Mouse (Mus musculus): Measurements from ENCODE around the gene Jpt1.
"Not testable (repeated sequence)": the region's sequence is repeated elsewhere in the genome, so short reads cannot be mapped to it uniquely, and the experiment has no call there.

Gene Jpt1

GRCm38 (mm10) chr11:115512004-115512403 lies 2.2 kb downstream of the Jpt1 start:
- no peak for DNase-seq (ENCODE audit: low read depth)

DNA sequence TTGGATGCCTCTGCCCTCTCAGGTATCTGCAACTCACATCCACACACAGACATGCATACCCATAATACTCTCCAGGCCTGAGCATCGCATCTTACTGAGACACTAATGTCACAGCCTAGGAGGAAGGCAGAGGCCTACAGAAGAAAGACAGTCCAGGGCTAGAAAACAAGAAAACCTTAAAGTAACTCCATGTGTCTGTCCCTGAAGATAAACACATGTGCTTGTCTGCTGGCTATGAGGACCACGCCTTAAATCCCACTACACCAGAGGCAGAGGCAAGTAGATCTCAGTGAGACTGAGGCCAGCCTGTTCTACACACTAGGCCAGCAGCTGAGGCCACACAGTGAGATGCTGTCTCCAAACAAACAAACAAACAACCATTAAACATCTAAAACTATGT lies 3.1 kb downstream of the Jpt1 start:
- DNase-seq (ENCODE audit: low read depth), result no peak

GRCm38 (mm10) chr11:115510507-115510888 lies 3.7 kb downstream of the Jpt1 start:
- DNase-seq (ENCODE audit: low read depth), result no peak

- no peak for DNase-seq (ENCODE audit: low read depth)
Measured at GRCm38 (mm10) chr11:115509773-115510506, 4.2 kb downstream of the Jpt1 start.

GRCm38 (mm10) chr11:115508061-115508460 lies 6.1 kb downstream of the Jpt1 start:
- no peak for DNase-seq (ENCODE audit: low read depth)

- no peak for DNase-seq (ENCODE audit: low read depth)
Measured at GRCm38 (mm10) chr11:115506586-115506985, 7.6 kb downstream of the Jpt1 start.

- DNase-seq (ENCODE audit: low read depth), result no peak
Measured at GRCm38 (mm10) chr11:115502636-115503035, 11.6 kb downstream of the Jpt1 start.

DNA sequence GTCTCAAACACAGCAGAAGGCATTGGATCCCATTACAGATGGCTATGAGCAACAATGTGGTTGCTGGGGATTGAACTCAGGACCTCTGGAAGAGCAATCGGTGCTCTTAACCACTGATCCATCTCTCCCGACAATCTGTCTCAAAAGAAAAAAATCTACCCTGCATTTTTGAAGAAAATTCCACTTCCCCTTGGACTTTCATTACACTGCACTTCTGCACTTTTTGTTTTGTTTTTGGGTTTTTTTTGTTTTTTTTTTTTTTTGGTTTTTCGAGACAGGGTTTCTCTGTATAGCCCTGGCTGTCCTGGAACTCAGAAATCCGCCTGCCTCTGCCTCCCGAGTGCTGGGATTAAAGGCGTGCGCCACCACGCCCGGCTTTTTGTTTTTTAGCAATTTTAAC lies 17.6 kb downstream of the Jpt1 start:
- not testable (repeated sequence) for DNase-seq (ENCODE audit: low read depth)

GRCm38 (mm10) chr11:115492387-115492786 lies 21.8 kb downstream of the Jpt1 start:
- no peak for DNase-seq (ENCODE audit: low read depth)

DNA sequence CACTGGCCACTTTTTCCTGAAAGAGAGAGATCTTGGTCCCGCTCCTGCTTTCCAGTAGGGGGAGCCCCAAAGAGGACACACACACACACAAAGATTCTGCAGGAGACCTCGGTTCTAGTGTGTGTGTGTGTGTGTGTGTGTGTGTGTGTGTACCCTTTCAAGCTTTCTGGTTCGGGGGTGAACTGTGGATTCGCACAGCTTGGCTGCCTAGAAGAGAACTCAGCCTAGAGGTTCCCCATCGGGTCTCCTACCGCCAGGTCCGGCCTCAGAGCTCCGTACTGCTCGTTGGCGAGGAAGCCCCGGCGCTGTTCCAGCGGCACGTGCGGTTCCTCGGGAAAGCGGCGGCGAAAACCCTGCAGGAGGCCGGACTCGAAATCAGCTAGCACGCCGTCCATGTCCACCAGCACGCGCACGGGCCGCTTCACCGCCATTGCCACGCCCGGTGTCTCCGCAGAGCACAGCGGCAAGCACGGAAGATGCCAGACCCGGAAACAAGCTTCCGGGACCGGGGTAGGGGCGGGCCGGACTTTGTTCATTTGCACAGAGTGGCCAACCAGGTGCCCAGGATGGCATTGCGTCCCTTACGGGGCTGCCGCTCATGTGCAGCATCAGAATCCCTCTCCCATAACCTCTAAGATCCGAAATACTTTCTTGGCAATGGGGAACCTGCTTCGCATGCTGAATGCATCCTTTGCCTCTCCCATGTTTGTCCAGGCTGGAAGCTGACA lies 22.7 kb downstream of the Jpt1 start, which contains the start of gene Nt5c:
Gene Nt5c (minus strand): TSS at position 507 of the 728 bp plus-strand sequence.
- DNase-seq (ENCODE audit: low read depth), result peak; percentile 76

- DNase-seq (ENCODE audit: low read depth), result no peak
Measured at GRCm38 (mm10) chr11:115490441-115491355, 23.5 kb downstream of the Jpt1 start.

- DNase-seq (ENCODE audit: low read depth), result no peak
Measured at GRCm38 (mm10) chr11:115488551-115489104, 25.6 kb downstream of the Jpt1 start.

- DNase-seq (ENCODE audit: low read depth), result no peak
Measured at GRCm38 (mm10) chr11:115485155-115485554, 29.0 kb downstream of the Jpt1 start.

- peak; percentile 77 for DNase-seq (ENCODE audit: low read depth)
Measured at GRCm38 (mm10) chr11:115483726-115484125, 30.5 kb downstream of the Jpt1 start.

DNA sequence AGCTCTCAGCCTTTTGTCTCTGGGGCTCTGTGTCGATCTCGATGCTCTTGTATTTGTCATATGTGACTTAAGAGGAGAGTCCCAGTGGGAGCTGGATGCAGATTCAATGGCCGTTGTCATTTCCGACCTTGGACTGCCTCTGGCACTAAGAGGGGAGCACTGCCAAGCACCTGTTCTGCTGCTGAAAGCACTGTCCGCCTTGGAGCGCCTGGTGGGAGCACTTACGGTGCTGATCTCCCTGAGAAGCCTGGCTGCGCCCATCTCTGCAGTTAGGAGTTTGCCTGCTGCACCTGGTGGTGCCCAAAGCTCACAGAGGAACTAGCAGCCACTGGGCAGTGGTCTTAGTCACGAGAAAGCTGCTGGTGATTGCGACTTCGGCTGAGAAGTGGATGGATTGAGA lies 30.9 kb downstream of the Jpt1 start:
- DNase-seq (ENCODE audit: low read depth), result no peak

DNA sequence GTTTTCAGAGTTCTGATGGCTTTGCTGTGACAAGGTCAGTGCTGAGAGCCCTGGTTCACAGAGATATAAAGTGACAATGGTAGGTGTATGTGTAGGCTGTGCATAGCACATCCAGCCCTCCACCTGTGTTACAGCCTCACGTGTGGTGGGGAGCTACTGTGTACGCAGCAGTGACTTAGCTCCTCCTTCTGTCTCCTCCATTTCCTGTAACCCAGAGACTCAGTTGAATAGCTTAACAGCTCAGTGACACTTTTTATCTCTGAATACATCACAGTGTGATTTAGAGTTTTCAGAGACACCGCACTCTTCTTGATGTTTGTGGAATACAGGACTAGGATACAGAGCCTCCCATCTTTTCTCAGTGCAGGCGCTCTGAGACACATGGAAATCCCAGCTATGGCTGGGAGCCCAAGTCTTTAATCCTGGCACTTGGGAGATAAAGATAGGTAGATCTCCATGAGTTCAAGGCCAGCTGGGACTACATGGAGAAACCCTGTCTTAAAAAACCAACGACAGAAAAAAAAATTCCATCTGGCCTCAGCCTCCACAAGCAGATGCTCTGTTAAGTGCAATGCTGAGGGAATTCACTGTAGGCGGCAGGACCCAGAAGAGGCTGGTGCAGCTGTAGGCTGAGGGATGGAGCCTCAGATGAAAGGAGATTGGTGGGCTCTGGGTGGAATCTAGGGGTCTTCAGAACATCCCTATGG lies 32.5 kb downstream of the Jpt1 start:
- DNase-seq (ENCODE audit: low read depth), result no peak

GRCm38 (mm10) chr11:115478296-115478938 lies 35.8 kb downstream of the Jpt1 start:
- no peak for DNase-seq (ENCODE audit: low read depth)

GRCm38 (mm10) chr11:115477388-115477787 lies 36.8 kb downstream of the Jpt1 start:
- not testable (repeated sequence) for DNase-seq (ENCODE audit: low read depth)

GRCm38 (mm10) chr11:115476630-115477029 lies 37.6 kb downstream of the Jpt1 start:
- DNase-seq (ENCODE audit: low read depth), result not testable (repeated sequence)

DNA sequence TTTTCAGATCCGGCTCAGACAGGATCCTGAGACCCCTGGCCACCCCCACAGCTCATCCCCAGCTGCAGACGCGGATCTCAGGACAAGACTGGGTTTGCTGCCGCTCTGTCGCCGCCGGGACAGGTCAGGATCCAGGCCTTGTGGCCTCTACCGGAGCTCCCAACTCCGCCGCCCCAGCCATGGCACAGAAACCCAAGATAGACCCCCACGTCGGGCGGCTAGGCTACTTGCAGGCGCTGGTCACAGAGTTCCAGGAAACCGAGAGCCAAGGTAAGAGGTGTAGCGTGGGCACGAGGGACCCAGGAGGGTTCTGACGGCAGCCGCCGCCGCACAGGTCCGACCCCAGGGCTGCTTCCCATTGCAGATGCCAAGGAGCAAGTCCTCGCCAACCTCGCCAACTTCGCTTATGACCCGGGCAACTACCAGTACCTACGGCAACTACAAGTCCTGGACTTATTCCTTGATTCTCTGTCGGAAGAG lies 38.4 kb downstream of the Jpt1 start:
- DNase-seq (ENCODE audit: low read depth), result no peak

All from c-Kit-positive CD71-negative TER-119-negative erythroid progenitor cells, embryonic 14.5 days (primary cell).